Mouse (Mus musculus) hematopoietic stem cell, adult 5-6 weeks (primary cell): ENCODE data around the gene Arl2bp. TPM values are rescaled to one million over a fixed set of nuclear protein-coding genes. Genes with fewer than 3 reads are reported as not detected.

Experiments used
- ATAC-seq, 2 experiments: fragments of 125-278 bp in 1 of 2; replicated peaks in 1 of 2; 2 replicates each; pipeline ENCODE4 v1.8.0; 2016 to 2017; ENCODE audit warnings: inconsistent platforms in 2 of 2, mild to moderate bottlenecking in 2 of 2, moderate number of reproducible peaks in 2 of 2, low read depth in 1 of 2, moderate TSS enrichment in 1 of 2; ENCODE audit not compliant: low FRiP score in 2 of 2, poor library complexity in 2 of 2, severe bottlenecking in 2 of 2, insufficient read depth in 1 of 2, low TSS enrichment in 1 of 2
- total RNA-seq: library from RNA; stranded (forward); fragments of 172-1452, 232-1000 nt; gene quantifications from 2 replicates; pipeline ENCODE4 v1.2.3, GENCODE M21; 2017

The Arl2bp gene
- total RNA-seq, 1 experiment from 2014 or later: 129 TPM

DNA sequence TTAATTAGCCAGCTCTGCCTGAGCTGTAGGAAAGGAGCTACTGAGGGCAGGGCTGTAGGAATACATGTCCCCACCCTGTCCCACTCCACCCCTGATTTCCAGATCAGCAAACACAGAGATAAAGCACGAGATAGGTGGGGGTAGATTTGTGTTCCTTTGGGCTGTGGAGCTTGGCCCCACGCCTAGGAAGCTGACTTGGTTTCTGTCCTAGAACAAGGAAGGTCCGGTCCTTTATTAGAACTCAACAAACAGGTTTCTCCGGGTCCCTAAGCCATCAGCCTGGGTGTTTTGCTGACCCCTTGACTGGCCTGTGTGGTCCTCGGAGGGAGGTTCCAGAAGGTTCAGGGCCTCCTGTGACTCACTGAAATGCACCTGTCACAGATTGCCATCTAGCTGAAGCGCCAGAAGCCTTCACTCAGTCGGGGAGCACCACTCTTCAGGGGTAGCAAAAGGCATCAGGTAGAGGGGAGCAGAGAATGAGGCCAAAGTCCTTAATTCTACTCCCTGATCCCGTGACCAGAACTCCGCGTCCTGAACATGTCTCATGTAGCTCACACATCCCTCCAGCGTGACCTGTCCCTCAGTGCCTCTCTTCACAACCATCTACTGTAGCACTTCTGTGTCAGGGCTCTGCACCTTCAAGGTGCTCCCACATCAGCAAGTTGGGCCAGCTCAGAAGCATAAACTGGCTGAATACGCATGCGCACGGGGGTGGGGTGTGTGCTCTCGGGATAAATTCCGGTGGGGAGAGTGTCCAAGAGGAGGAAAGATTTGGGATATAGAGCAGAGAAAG lies 16.5 kb downstream of the Arl2bp start:
- ATAC-seq: no peak

DNA sequence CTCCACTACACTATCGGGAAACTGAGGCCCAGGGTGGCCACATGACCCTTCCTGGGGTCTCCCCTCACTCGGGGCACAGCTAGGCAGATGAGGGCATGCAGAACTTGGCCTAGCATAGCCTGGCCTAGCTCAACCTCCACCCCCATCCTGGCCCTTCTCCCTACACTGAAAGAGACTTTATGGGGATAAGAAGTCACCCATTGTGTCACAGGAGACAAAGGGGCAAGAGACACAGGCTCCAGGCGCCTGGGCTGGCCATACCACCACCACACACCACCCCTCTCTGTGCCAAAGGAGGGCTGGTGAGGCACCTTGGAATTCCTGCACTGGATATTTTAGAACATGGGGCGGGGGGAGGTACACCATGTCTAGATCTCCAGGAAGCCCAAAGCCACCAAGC lies 17.9 kb downstream of the Arl2bp start:
- ATAC-seq: no peak

DNA sequence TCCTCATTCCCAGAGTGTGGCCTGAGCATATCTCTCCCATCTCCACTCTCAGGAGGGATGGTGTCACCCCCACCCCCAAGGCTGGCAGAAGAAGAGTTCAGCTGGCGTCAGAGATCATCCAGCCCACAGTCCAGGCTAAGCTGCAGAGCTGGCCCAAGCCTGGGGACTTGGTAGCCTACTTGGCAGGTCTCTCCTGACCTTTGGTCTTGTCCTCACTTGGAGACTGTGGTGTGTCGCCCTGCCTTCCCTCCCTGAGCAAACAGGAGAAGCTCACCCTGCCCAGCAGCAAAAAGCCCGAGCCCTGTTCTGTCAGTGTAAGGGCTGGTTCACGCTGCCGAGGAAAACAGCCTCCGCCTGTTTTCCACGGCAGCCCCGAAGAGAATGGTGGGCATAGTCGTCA lies 19.6 kb downstream of the Arl2bp start:
- no peak for ATAC-seq

DNA sequence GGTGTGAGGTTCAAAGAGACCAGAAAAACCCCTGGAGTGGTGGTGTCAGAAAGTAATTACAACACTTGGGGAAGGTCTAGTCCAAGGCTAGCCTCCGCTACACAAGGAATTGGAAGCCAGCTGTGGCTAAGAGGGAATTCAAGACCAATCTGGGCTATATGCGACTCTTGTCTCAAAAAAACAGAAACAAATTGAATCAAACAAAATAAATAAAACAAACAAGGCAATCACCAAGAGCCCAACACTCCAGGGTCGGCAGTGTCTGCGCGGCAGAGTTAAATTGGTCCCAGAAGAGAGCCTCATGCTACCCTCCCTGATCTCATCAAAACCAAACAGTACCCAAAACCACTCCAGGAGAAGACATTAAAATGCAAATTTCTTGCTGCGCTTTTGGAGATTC lies 28.3 kb downstream of the Arl2bp start:
- no peak for ATAC-seq

DNA sequence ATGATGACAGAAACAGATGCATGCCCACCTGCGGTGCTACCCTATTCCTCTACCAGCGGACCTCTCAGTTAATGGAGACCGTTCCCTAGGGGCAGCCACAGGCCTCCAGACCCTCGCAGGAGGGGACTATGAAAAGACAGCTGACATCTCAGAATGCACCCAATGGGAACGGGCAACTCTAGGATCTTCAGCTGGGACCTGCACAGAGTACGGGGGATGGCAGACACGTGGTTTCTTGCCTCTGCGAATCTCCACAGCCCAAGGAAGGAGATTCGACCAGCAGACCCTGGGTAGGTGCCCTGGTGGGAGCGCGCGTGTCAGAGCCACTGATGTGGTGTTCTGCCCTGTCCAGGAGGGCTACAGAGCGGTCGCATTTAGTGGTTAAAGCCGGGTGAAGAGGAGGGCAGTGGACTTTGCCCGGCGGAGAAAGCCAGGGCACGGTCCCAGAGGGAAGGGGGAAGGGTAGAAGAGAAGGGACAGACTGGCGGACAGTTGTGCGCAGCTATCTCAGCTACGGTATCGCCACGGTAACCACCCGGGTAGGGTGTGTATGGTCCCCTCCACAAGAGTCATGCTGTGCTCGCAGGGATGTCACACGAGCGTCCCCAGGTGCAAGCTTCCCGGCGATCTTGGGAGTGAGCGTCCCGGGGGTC lies 29.1 kb downstream of the Arl2bp start:
- peak; percentile 19 to 38; a peak in 2 of 4 replicates for ATAC-seq

DNA sequence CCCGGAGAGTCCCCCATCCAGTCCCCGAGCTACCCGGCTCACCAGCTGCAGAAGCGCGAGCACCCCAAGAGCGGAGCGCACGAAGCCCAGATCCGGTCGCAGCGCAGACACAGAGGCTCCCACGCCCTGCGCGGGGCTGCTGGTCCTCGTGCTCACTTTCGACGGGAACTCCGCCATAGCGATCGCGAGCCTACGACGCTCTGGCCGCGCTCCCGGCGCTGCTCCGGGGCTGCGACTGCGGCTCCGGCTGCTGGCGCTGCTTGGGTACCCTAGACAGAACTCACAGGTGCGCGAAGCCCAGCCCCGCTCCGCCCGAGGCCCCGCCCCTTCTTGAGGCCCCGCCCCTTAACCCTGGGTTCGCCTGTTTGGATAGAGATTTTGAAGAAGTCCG lies 29.6 kb downstream of the Arl2bp start, which contains the start of gene Pllp:
Gene Pllp, minus strand, starts transcription at position 285 of the 391 bp plus-strand sequence.
- peak in 1 of 2 experiments; percentile 70; a peak in 2 of 4 replicates for ATAC-seq

DNA sequence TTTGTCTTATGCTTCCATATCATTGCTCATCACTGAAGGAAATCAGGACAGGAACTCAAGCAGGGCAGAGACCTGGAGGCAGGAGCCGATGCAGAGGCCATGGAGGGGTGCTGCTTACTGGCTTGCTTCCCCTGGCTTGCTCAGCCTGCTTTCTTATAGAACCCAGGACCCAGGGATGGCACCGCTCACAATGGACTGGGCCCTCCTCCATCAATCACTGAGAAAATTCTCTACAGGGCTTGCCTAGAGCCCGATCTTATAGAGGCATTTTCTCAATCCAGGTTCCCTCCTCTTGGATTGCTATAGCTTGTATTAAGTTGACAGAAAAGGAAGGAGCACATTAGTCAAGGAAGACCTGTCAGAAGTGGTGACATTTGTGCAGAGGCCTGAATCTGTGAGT lies 30.2 kb downstream of the Arl2bp start:
- no peak for ATAC-seq

DNA sequence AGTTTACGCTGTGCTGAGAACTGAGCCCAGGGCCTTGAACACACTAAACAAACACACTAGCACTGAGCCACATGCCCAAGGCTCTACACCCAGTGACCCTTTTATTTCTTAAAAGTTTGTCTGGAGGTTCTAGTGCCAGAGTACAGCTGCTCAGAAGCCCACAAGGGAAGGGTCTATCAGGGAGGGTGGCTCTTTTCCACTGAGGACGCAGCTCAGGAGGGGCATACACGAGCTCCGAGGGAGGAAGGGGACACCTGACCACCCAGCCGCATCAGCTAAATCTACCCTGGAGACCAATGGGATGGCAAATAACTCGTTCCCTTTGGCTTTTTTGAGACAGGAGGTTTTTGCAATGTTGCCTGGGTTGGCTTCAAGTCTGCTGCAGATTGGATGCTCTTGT lies 31.6 kb downstream of the Arl2bp start:
- ATAC-seq: no peak

DNA sequence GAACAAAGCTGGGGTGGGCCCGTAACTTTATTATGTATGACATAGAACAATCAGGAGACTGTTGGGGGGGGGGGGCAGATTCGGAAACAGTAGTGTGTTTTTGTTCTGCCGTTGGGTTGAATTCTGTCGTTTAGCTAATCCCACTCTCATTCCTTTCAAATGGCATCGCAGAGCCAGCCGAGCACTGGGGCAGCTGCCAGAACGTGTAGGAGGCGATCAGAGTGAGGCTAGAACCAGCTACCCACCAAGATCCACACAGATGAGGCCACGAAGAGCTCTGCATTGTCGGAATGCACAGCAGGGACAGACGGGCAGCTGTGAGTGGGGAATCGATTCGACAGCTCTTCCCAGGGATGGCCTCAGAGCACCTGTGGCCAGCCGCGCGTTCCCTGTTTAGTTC lies 33.0 kb downstream of the Arl2bp start:
- ATAC-seq: no peak

DNA sequence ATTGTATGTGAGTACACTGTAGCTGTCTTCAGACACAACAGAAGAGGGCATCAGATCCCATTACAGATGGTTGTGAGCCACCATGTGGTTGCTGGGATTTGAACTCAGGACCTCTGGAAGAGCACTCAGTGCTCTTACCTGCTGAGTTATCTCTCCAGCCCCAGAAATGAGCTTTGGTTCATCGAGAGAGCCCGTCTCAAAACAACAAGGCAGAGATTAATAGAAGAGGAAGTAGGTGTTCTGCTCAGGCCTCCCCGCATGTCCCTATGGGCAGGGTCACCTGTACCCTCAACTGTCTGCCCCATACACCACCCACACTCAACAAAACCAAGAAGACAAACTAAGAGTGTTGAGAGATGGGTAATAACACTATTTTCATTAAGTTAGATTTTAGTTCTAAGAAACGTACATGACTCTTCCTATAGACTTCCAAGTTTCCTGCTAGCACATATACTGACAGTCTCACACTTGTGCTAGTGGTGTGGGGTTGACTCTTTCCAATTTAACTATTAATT lies 34.1 kb downstream of the Arl2bp start:
- ATAC-seq: no peak

DNA sequence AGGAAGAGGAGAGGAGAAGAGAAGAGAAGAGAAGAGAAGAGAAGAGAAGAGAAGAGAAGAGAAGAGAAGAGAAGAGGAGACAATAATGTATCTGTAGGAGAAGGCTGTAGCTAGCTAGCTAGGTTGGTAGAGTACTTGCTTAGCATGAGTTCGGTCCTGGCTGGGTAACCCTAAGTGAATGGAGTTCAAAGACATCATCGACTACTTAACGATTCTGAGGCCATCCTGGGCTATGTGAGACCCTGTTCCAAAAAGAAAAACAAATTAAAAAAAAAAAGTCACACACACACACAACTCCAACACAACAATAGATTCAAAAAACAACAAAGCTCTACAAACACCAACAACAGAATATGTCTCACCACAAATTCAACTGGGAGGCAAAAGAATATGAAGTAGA lies 35.8 kb downstream of the Arl2bp start:
- no peak for ATAC-seq

DNA sequence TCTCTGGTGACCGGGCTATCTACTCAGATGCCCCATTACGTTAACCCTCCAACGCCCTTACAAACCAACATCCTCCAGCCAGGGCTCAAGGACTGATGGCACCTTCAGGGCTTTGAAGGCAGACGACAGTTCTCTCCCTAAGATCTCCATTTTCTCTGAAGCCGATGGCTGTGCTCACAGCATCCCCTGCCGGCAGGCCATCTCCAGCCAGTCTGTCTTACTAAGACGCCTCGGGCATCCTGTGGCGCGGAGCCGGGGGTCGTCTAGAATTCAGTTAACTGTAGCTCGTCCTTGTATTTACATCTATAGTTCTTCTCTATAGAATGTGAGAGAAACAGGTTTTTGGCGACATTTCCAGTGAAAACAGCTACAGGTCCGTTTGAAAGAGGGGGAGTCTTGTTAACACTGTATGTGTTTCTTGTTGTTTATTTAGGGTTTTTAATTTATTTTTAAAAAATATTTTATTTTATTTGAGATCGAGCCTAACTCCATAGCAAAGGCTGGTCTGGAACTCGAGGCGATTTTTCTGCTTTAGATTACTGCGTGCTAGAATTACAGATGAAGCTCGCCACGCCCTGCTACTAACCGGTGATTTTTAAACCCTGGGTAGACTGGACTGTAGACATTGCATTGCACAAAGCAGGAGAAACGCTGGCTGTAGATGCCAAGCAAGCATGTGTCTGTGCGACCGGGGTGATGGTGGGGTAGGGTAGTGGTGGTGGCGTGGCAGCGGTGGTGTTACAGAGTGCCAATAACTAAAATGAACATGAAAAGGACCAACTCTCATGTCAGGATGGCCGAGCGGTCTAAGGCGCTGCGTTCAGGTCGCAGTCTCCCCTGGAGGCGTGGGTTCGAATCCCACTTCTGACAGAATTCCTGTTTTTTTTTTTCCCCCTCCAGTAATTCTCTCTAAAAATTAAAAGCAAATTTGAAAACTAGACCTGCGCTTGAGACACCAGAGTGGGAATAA lies 36.7 kb downstream of the Arl2bp start:
- ATAC-seq: peak; percentile 62 to 76

DNA sequence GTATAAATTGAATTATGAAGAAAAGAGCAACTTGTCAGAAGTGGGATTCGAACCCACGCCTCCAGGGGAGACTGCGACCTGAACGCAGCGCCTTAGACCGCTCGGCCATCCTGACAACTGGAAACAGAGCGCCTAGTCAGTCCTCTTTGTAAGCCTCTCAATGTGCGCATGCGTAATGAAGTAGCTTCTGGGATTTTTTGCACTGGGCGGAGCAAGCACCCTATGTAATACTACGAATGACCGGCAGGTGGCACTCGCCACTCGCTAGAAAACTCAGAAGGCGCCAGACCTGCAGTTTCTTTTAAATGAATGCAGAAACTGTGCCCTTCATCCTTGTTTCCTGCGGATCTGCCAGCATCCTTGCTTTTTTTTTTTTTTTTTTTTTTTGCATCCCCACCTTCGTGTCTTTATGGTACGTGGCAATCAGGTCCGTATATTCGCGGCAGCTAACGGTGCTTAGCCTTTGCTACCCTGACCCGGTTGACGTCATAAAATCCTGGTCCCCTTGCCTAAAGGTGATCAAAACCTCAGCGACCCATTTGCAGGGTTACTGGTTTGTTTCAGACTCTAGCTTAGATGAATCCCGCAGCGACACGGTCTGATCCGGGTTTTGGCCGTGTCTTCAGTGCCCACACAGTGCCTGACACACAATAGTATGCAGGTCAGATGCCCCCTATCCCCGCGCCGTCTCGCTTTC lies 37.7 kb downstream of the Arl2bp start:
- ATAC-seq: peak; percentile 68 to 78

DNA sequence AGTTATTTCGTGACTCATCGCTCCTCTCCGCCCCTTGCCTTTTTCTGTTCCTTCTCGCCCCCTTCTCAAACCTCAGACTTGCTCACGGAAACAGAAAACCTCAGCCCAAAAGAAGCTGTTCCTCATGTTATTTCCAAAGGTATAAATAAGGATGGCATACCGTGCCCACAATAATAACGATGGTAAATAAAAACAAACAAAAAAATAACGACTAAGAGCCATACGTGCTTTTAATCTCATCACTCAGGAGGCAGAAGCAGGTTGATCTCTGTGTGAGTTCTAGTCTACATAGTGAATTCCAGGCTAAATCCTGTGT lies 38.2 kb downstream of the Arl2bp start:
- ATAC-seq: 0 out of 4 replicates have a peak, but pooled peaks of 1 of the 2 experiments have one; percentile 22

DNA sequence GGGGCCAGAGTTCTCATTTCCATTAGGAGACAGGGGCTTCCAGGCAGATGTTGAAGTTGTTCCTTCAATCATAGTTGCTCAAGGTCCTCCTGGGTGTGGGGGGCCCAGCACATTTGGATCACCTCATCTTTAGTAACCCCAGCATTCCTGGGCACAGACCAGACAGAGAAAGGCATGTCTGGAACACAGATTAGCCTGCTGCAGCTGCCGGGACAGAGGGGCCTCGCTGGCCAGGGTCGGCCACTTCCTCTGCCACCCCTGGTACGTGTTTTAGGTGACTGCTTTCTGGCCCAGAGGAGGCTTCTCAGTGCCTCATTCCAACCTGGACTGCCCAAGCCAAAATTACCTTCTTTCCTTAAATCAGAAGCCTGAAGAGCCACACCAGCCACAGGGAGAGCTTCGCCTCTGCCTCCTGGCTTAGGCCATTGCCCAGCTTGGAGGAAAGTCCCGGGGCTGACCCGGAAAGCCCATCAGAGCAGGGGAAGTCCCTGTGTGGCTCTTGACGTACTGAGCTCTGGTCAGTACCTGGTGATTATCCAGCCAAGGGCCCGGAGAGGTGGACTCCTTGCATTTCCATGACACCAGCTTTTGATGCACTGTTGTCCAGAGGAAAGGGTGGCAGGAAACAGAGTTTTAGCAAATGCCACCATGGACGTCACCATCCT lies 39.3 kb downstream of the Arl2bp start:
- ATAC-seq: no peak

DNA sequence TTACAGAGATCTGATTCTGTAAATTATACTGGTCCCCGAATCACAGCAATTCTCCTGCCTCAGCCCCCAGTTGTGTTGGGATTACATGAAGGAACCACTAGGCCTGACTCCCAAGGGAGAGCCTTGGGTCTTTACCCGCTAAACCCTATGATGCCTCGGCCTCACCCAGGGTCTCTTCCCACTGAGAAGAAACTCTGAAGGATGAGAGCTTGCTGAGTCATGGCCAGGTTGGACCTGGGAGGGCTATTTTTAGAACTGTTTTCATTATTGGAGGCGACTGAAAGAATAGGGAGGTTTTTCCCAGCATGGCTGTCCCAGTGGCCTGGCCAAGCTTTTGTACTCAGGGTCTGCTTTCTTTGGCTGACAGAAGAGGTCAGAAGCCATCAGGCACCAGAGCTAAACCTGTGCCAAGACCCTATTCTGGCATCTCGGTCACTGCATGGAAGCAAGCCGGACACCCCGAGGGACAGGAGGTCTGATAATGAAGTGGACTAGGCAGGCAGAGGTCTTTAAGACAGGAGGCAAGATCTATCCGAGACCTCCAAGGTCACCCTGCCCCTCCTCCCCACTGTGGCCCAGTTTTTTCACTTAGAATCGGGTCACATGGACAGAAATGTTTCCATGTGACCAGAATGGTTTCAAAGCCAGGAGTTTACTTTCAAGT lies 40.5 kb downstream of the Arl2bp start:
- ATAC-seq: no peak
